Mouse (Mus musculus) adrenal gland, postnatal 25 days (tissue): Measurements from ENCODE around the gene Gm2022. TPM values are rescaled to one million over a fixed set of nuclear protein-coding genes. Genes with fewer than 3 reads are reported as not detected.
A peak's percentile ranks its signal among the peaks of the same experiment; 100 is the strongest.
"Not testable (repeated sequence)": the region's sequence is repeated elsewhere in the genome, so short reads cannot be mapped to it uniquely, and the experiment has no call there.

Experiments
- DNase-seq: peaks from one replicate; pipeline ENCODE4 v3.0.0; 2021; ENCODE audit warnings: mixed read lengths
- long read RNA-seq: library from polyadenylated mRNA; stranded (forward); transcript quantifications from one replicate; pipeline ENCODE4 v2.0.0, GENCODE M21; 2021
- total RNA-seq: library from RNA; stranded (reverse); gene quantifications from 2 replicates; pipeline ENCODE4 v1.2.3, GENCODE M21; 2021

Gene Gm2022
- not detected in 2 replicates for total RNA-seq
- long read RNA-seq: 0 reads

GRCm38 (mm10) chr12:87895070-87895469 is at the start of gene Gm2022:
Gene Gm2022 (plus strand): TSS chr12:87895370.
- DNase-seq: not testable (repeated sequence)

- DNase-seq: not testable (repeated sequence)
Observed at GRCm38 (mm10) chr12:87850657-87851056, 44.5 kb upstream of the Gm2022 start.

GRCm38 (mm10) chr12:87856067-87856466 is 39.1 kb upstream of the Gm2022 start:
- DNase-seq: not testable (repeated sequence)

- DNase-seq: peak; percentile 1
Observed at GRCm38 (mm10) chr12:87861740-87862692, 33.2 kb upstream of the Gm2022 start.

GRCm38 (mm10) chr12:87863638-87864037 is 31.5 kb upstream of the Gm2022 start:
- peak; percentile 1 for DNase-seq

GRCm38 (mm10) chr12:87864048-87864447 is 31.1 kb upstream of the Gm2022 start:
- DNase-seq: not testable (repeated sequence)

- DNase-seq: not testable (repeated sequence)
Observed at GRCm38 (mm10) chr12:87873772-87874171, 21.4 kb upstream of the Gm2022 start, which contains the start of gene Gm2016. Gene Gm2016 (plus strand): TSS chr12:87874072.

- DNase-seq: not testable (repeated sequence)
Observed at GRCm38 (mm10) chr12:87919721-87920120, 24.6 kb downstream of the Gm2022 start, which contains the start of gene Gm2035. Gene Gm2035 (minus strand): TSS chr12:87919857.

Other genes with a start within 250 kb of the Gm2022 start
- not detected in 2 replicates for gene Gm21319, start 119.6 kb upstream of the Gm2022 start, total RNA-seq
- not detected in 2 replicates for gene Gm21936, start 99.9 kb upstream of the Gm2022 start, total RNA-seq
- not detected in 2 replicates for gene BB287469, start 78.8 kb upstream of the Gm2022 start, total RNA-seq
- gene Gm2001, start 53.0 kb upstream of the Gm2022 start, total RNA-seq: not detected in 2 replicates
- not detected in 2 replicates for gene Gm2016, start 21.3 kb upstream of the Gm2022 start, total RNA-seq
- not detected in 2 replicates for gene Gm2035, start 24.5 kb downstream of the Gm2022 start, total RNA-seq
- gene Gm2042, start 58.7 kb downstream of the Gm2022 start, total RNA-seq: not detected in 2 replicates
- gene Gm2075, start 116.5 kb downstream of the Gm2022 start, total RNA-seq: not detected in 2 replicates
- not detected in 2 replicates for gene Gm6803, start 123.4 kb downstream of the Gm2022 start, total RNA-seq
- gene Gm2056, start 131.6 kb downstream of the Gm2022 start, total RNA-seq: not detected in 2 replicates
- gene Gm16368, start 188.3 kb downstream of the Gm2022 start, total RNA-seq: not detected in 2 replicates